Mouse (Mus musculus) MEL-GATA-1-ER (cell line): ENCODE results near the gene Foxc2.
"Not testable (repeated sequence)": the region's sequence is repeated elsewhere in the genome, so short reads cannot be mapped to it uniquely, and the experiment has no call there.

Experiments
- DNase-seq: peaks from one replicate; pipeline ENCODE4 v3.0.0-alpha.2; 2012; ENCODE audit warnings: low read depth; ENCODE audit errors: extremely low read depth

Foxc2 gene

DNA sequence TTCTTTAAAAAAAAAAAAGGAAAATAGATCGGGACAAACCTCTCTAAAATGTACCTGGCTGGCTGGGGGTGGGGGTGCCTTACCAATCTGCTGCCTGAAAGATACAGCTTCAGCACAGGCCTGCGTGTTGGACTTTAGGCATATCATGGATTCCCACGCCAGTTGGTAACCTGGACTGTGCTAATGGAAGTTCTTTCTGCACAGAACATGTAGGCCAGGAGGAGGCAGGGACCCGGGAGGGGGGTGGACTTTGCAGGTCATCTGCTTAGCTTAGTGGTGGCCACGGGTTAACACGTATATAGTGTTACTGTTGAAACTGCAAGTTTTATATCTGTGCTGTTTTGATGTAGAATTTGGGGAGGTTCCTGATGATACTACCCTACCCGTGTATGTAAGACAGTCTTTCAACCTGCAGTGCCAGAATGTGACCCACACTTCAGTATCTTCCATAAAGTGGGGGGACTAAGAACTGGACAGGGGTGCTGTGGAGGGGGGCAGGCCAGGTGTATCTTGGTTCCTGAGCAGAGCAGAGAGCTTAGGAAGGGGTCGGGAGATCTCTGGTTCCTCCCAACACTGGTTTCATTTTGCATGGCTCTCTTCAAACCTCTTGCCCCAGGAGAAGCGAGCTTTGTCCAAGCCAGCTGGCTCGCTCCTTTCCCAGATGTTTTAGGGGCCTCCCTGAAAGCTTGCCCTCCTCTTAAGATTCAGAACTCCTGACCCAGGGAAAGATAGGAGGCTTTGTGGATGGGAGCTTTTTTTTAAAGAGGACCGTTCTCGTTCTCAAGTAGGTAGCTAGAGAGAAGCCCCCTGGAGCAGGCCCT lies 3.9 kb downstream of the Foxc2 start:
- no peak for DNase-seq

DNA sequence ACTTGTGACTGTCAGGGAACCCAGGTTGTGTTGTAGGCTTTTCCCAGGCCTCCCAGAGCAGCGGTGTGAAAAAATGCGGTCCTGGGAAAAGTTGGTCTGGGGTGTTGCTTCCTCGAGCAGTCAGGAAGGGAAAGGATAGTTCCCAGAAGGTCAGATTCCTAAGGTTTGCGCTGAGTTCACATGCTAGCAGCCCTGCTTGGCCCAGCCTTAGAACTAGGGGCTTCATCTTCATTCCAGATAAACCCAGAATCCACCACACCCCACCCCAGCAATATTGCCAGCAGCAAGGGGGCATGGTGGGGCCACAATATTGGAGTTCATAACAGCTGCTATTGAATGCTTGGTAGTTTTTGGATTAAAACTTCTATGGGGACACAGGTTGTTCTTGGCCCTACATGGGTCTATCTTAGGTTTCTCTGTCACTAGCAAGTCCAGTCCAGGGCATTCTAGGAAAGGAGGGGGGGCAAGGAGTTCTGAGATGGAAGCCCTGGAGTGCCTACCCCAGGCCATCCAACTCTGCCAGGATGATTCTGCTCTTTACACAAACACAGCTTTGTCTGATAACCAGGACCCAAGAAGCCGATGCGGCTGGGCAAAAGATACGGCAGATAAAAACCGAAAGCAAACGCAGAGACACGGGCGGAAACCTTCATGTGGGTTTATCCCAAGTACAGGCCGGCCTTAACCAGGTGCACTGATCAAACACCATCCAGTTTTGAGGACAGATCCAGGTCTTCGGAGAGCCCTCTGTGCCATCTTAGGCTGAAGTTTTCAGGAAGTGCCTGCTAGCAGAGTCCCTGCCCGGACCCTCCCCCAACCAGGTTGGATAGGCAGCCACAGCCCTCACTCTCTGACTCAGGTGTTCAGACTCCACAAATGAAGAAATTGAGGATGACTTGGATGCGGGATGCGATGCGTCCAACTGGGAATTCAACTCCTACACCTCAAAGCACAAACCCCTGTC lies 4.8 kb downstream of the Foxc2 start:
- no peak for DNase-seq

DNA sequence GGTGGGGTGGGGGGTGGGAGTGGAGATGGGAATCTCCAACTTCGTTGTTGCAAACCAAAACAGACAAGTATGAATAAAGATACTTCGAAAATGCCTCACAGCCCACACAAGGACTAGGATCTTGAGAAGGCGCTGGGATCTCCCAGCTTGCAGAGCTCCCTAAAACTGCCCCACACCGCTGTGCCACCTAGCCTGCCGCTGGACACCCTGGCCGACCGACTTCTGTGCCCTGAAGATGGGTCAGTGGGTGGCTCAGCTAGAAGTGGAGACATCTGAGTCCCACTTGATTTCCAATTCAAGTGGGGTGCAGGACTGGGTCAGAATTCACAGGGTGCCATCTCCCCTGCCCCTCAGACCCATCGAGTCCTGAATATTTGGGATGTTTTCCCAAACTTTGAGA lies 5.7 kb downstream of the Foxc2 start:
- DNase-seq, result no peak

DNA sequence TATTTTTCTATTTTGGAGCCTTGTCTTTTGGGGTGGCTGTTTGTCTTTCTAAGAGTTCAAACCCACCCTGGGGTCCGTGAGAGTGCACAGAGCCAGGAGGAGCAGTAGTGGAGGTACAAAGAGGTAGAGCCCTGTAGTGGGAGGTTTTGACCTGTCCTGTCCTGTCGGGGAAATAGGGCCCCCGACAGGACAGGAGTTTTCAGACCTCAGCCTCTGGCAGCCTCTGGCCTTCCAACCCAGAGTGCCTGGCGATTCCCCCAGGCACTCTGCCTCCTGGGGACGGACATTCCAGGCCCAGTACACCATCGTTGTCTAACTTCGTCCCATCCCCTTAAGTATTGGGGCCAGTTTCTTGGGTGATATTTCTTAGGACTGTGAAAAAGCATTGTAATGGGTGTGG lies 6.4 kb downstream of the Foxc2 start:
- no peak for DNase-seq

DNA sequence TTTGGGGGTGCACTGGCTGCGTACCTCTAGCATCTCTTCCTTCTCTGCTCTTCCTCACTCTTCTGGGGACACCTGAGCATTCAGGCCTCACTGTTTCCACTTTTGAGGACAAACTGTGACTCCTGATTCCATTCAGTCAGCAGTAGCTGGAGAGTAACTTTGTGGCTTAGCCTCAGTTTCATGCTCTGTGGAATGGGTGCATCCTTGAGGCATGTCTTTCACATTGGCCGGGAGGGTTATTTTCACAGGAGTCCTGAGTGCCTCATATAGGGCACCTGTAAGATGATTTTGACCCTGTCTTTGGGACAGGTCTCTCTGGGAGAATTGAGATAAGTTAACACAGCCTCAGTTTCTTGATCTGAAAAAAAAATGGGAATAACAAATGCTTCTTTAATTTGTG lies 7.1 kb downstream of the Foxc2 start:
- DNase-seq, result no peak

DNA sequence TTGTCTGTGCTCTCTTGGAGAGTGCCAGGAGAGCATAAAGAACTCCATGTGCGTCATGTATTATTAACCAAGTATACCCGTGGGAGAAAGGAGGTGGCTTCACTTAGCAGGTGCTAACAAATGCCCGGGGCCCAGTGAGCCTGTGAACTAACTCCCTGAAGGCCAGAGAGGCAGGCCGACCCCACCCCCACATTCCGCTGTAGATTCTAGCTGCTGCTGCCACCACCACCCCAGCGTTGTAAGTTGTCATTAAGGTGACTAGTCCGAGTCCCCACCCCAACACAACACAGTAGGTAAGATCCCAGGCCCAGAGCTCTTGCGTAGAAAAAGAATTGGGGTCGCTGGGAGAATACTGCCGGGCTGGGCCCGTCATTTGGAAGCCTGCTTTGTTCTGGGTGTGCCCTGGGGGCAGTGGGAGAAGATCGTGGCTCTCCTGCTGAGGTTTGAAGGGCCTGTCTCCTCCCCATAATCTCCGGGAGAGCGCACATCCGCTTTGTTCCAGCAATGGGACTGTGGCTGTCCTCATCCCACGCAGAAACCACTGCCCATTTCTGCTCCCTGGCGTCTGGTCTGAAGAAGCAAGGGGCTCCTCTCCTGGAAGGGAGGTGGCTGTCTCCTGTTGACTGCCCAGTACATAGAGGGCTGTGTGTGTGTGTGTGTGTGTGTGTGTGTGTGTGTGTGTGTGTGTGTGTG lies 8.7 kb downstream of the Foxc2 start:
- no peak for DNase-seq

DNA sequence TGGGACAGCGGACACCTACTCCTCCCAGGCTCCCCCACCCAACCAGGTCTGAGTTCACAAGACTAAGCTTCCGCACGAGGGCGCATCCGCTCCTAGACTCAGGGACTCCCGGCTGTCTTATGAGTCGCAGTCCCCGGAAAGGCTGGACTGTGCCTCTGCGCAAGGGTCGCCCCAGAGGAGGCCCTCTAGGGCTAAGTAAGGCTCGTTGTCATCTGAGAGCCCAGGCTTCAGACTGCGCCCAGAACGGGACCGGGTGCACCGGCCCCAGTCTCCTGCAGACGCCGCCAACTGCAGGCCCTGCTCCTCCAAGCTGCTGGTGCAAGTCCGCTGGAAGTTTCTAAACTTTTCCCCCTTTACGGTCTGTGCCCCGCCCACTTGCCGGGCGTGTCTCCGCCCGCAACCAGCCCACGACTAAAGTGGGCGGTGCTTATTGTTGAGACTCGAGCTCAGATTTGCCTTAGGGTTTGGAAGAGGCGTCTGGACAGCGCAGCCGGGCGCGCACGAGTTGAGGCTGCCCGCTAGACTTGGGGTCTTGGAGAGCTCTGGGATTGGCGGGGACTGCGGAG lies 9.4 kb downstream of the Foxc2 start:
- no peak for DNase-seq

DNA sequence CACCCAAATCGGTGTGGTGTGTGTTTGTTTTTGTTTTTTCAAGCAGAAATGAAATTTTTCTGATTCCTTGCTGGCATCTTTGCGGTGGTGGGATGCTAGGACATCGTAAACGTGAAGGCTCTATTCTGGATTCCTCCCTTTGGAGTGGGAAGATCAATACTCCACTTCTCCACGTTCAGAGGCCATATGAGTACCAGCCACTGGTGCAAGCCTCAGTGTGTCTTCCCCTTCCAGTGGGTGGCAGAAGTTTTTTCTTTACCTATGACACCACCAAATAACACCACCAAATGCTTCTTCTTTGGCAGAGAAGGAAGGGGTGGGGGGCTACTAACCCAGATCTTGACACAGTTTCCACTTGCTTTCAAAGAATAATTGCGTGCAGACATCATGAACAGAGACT lies 10.2 kb downstream of the Foxc2 start:
- no peak for DNase-seq

DNA sequence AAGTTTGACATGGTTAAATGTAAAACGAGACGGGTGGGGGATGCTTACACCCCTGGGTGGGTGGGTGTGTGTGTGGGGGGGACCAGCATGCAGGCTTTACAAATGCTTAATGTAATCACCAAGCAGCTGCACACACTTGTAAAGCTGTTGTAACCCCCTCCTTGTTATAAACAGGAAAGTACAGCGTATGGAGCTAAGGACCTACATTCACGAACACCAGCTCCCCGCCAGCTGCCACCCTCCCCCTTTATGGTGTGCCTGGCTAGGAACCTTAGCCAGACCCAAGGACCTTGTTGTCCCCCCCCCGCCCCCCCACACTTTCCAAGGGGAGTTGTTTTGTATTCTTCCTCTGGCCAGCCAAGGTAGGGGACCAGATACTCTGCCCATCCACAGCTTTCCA lies 10.7 kb downstream of the Foxc2 start:
- DNase-seq, result no peak

DNA sequence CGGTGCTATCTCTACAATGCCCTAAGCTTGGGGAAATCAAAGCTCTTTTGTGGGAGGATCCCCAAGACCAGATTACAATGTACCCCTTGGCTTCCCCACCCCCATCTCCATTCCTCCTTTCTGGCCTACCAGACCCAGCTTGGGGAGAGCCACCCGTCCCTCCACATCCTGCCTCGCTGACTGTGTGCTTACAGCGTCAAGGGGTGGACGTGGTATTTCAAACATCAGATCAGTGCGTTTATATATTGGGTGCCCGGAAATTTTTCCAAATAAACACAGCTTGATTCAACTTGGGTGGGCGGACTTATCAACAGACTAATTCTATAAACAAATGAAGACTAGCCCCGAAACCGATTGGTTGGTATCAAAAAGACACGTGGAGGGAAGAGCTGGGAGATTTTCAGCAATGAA lies 11.3 kb downstream of the Foxc2 start:
- DNase-seq, result no peak

DNA sequence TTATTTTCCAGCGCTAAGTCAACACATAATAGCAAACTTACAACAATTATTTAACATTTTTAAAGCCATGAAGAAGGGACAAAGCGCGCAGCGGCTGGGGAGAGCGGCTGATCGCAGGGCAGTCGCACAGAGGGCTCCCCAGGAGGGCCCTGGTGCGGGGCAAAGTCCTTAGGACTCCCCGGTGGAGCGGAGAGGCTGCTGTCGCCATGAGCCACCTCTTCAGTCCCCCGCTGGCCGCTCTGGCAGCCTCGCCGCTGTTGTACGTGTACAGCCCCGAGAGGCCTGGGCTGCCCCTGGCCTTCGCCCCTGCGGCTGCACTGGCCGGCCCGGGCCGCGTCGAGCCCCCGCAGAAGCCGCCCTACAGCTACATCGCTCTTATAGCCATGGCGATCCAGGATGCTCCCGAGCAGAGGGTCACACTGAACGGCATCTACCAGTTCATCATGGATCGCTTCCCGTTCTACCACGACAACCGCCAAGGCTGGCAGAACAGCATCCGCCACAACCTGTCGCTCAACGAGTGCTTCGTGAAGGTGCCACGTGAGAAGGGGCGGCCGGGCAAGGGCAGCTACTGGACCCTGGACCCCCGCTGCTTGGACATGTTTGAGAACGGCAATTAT lies 11.9 kb downstream of the Foxc2 start, which contains the start of gene Foxl1:
TSS of gene Foxl1 (plus strand) at position 185 of the 620 bp plus-strand sequence.
- DNase-seq, result no peak

DNA sequence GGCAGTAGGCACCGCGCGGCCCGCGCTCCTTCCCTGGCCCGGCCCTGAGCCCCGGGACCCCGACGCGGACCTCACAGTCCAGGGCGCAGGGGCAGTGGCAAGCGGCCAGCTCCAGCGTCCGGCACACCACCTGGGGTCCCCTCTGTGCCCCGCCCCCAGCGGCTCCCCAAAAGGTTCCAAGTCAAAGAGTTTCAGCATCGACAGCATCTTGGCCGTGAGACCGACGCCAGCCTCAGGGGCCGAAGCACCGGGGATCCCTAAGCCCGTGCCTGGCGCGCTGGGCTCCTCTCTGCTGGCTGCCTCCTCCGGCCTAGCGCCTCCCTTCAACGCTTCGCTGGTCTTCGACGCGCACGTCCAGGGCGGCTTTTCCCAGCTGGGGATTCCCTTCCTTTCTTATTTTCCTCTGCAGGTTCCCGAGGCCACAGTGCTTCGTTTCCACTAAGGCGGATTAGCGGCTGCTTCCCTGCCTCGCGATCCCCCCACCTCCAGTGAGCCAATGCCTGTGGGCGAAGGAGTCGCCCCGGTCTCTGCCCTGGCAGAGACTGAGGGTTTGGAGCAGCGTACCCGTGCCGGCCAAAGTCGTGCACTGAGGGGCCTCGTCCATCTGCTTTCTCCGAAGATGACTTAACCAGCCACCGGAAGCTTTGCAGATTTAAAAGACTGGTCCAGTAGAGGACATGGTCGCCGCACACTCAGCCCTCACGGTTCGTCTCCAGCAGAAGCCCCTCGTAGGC lies 12.7 kb downstream of the Foxc2 start:
- no peak for DNase-seq

DNA sequence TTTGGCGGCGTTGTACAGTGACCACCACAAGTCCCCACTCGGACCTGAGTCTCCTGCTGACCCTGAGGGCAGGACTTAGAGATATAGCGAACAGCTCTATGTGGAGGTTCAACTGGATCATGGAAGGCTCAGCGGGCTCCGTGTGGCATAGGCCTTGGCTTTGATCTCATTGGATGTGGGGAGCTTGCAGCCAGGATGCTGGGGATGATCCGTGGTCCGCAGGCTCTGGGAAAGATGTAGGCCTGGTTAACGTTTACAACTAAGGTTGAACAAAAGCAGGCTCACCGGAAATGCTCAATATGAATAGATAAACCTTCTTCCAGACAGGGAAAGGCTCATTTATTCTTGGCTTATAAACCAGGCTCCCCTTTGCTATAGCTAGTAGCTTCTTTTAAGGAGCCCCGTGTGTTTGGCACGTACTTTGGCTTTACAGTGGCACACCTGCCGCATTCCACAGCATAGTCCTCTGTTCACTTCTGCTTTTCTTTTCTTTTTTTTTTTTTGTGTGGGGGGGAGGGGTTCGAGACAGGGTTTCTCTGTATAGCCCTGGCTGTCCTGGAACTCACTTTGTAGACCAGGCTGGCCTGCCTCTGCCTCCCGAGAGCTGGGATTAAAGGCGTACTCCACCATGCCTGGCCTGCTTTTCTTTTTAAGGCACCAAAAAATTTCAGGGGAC lies 13.4 kb downstream of the Foxc2 start:
- no peak for DNase-seq

DNA sequence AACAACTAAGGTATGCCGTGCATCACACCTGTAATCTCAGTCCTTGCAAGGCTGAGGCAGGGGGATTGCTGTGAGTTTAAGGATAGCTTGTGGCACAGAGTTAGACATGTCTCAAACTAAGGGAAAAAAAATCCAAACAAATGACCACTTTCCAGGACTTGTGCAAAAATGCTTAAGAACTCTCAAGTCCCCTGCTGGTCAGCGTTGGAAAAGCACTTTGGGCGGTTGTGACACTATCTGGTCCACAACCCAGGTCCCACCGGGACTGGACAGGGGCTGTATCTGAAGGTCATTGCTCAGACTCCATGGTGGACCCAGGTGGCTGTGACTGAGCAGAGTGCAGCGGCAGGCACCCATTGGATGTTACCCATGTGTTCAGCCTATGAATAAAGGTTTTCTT lies 14.6 kb downstream of the Foxc2 start:
- DNase-seq, result no peak

DNA sequence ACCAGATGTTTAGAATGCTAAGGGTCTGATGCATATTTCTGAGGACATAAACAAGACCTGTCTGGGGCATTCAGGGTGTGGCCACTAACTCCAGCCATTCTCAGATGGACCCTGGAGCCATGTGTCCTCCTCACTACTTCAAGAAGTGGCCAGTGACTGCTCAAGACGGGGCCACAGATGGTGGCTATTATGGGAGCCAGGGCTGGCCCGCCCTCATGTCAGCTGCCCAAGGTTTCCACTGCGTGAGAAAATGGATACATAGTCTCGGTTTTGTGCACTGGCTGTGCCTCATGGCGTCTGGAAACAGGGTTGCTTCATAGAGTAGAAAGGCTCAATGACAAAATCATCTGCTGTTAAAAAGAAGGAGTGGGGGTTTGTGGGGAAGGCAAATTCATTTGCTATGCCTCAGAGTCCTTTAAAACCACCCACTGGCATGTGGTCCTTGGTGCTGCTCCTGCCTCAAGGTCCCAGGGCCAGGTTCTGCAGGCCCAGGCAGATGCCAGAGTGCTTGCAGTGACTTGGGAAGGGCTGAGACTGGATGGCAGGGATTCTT lies 17.1 kb downstream of the Foxc2 start:
- DNase-seq, result no peak

DNA sequence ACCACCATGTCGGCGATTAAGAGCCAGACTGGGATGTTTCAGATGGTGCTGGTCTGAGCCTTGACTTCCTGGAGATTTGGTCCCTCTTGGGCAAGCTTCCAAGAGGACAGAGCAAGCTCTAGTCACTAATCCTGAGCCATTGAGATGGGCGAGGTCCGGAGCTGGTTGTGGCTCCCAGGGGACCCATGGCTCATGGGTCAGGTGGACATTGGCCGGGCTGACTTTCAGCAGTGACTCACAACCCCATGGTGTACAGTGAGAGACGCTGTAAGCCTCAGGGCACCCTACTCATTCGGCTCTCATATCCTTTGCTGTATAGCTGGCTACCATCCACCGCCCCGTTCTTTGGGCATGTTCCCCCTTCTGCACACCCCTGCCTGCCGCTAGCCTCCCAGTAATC lies 18.1 kb downstream of the Foxc2 start:
- DNase-seq, result no peak

DNA sequence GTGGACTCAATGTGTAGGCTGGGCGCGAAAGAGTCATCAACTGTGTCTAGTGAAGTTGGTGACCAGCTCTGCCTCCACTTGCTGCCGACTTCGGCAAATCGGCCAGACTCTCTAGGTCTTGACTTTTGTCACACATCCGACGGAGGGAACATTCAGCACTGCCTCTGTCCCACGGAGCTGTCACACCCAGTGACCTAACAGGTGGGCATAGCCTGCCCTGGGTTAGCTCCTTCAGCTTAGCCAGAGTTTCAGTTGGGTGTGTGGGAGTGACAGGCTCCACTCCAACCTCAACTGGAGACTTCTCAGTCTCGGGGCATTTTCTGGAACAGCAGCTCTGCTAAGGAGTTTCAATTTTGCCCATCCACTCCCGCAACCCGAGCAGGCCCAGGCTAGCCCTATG lies 18.5 kb downstream of the Foxc2 start:
- DNase-seq, result no peak

DNA sequence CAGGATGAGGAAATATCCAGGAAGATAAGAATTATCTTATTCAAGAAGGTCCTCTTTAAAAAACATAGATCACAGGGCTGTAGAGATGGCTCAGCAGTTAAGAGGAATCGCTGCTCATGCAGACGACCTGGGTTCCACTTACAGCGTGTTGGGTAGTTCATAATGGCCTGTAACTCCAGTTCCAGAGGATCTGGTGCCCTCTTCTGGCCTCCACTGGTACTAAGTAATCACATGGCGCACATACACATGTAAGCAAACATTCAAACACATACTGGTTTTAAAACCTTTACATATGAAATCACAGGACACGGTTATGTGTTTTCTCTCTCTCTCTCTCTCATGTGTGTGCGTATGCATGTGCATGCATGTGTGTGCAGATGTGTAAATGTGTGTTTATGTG lies 20.9 kb downstream of the Foxc2 start:
- no peak for DNase-seq

DNA sequence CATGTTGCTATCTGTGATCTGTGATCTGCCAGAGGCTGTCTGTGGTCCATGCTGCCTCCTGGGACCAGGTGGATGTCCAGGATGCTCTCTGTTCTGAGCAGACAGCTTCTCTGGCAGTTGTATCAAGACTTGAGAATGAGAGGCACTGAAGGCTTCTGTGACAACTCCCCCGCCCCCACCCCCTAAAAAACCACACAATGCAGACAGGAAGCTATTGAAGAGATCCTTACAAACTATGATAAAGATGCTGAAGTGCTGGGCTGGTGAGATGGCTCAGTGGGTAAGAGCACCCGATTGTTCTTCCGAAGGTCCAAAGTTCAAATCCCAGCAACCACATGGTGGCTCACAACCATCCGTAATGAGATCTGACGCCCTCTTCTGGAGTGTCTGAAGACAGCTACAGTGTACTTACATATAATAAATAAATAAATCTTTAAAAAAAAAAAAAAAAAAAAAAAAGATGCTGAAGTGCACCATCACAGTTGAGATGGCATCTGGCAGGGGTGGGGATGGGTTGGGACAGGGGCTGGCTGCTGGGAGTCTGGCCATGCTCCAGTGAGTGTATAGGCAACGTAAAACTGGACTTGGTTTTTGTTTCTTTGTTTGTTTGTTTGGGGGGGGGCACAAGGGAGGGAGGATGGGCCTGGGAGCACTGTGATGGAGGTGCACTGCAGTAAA lies 29.6 kb downstream of the Foxc2 start:
- DNase-seq, result not testable (repeated sequence)
